Mouse (Mus musculus): ENCODE measurements around the gene Ano6.

The Ano6 gene

DNA sequence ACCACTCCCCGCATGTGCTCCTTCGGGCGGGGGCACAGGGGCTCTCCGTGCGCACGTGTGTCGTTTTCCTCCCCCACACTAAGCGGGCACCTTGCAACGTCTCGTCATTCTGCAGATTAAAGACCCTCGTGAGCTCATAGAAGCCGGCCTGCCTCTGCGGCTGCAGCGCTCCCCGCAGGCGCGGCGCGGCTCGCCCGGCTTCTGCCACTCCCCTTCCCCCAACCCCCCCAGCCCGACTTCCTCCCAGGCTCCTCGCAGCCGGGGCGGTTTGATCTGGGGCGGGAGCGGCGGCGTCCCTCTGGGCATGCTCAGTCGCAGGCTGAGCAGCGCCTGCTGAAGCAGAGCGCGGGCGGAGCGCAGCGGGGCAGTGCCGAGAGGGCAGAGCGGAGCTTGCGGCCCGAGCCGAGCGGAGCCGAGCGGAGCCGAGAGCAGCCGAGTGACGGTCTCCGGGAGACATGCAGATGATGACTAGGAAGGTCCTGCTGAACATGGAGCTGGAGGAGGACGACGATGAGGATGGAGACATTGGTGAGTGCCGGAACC is at the start of gene Ano6:
TSS of gene Ano6 (plus strand) at position 315 of the 543 bp plus-strand sequence.
- peak; percentile 81 to 91 for DNase-seq (ENCODE audit: low spot score in 2 of 2)

GRCm38 (mm10) chr15:95742955-95743354 is 47.7 kb upstream of the Ano6 start:
- DNase-seq (ENCODE audit: low spot score in 2 of 2): no peak

DNA sequence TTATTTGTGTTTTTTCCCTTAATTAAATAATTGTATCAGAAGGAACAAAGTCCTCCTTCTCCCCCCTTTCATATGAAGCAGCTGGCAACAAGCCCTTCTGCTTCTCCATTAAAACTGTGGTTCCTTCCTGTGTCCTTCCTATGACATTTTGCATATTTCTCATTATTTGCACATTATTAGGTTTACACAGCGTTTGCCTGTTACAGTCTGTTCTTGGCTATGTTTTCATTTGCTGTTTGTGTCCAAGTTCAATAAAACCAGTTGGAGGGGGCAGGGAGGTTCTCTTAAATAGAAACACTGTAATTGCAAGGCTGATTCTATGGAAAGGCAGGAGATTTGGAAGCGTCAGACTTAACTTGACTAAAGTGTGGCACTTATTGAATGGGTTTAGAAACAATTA is 46.8 kb upstream of the Ano6 start:
- DNase-seq (ENCODE audit: low spot score in 2 of 2): no peak

DNA sequence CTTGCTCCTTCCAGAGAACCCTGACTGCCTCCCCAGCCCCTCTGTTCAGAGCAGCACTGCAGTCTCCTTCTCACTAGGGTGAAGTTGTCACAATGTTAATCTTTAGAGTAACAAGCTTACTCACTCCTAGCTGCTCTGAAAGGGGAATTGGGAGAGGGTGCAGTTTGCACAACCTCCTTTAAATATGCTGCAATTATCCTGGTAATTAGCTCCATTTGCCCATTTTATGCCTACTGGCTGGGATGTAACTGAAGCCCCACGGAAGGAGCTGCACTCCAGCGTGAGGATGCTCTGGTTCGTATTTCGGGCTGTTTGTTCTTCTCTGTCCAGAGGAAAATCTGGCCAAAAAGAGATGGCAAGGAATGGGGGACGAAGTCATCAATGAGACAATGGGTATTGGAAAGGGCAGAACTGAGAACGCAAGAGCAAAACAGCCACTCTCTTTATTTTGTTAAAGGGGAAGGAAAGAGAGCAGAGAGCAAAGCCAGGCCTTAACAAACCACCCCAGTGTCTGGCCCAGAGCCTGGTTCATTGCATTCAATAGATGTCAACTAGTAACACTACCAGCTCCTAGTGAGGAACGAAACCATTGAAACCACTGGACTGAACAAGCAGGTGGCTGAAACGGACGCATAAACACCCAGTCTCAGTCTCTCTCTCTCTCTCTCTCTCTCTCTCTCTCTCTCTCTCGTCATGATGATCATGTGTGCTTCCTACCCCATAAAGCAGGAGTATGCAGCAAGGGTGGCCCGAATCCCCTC is 45.1 kb upstream of the Ano6 start:
- DNase-seq (ENCODE audit: low spot score in 2 of 2): no peak

- no peak for DNase-seq (ENCODE audit: low spot score in 2 of 2)
Observed at GRCm38 (mm10) chr15:95746513-95746912, 44.1 kb upstream of the Ano6 start.

GRCm38 (mm10) chr15:95746955-95747931 is 43.4 kb upstream of the Ano6 start:
- no peak for DNase-seq (ENCODE audit: low spot score in 2 of 2)

GRCm38 (mm10) chr15:95749216-95749615 is 41.4 kb upstream of the Ano6 start:
- DNase-seq (ENCODE audit: low spot score in 2 of 2): no peak

DNA sequence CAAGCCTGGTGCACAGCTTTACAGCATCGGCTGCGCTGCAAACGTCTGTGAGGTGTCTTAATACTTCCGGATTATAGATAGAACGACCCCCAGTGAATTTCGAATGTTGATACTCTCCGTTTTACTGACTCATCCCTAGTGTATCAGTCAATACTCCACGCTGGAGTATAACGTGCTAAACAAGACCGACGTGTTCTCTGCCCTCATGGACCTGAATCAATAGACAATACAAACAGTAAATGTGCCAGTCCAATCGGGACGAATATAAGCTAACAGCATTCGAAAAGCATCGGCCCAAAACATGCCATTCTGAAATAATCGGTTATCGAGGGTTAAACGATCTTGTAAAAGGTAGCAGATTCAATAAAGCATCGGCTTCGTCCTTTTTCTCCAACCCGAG is 40.6 kb upstream of the Ano6 start:
- DNase-seq (ENCODE audit: low spot score in 2 of 2): no peak

GRCm38 (mm10) chr15:95751832-95752676 is 38.6 kb upstream of the Ano6 start:
- no peak for DNase-seq (ENCODE audit: low spot score in 2 of 2)

GRCm38 (mm10) chr15:95752677-95753019 is 38.0 kb upstream of the Ano6 start:
- no peak for DNase-seq (ENCODE audit: low spot score in 2 of 2)

- no peak for DNase-seq (ENCODE audit: low spot score in 2 of 2)
Observed at GRCm38 (mm10) chr15:95753031-95753430, 37.6 kb upstream of the Ano6 start.

DNA sequence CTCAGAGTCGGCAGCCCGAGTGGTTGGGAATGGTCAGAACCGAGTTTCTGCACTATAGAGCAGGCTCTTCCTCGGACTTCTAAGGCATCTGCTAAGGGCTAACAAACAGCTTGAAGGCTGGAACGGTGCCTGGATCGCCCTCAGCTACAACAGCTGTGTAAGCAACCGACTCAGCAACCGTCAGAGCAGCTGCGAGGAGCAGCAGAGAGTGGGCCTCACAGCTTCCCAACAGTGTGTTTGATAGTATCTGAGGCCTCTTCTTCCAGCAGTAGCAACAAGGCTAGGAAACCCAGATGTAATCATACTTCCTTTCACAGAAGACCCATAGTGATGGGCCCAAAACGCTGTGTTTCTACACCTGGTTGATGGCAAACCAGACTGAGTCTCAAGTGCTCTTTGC is 33.5 kb upstream of the Ano6 start:
- peak in 1 of 2 experiments; percentile 34 for DNase-seq (ENCODE audit: low spot score in 2 of 2)

- no peak for DNase-seq (ENCODE audit: low spot score in 2 of 2)
Observed at GRCm38 (mm10) chr15:95758069-95758468, 32.6 kb upstream of the Ano6 start.

DNA sequence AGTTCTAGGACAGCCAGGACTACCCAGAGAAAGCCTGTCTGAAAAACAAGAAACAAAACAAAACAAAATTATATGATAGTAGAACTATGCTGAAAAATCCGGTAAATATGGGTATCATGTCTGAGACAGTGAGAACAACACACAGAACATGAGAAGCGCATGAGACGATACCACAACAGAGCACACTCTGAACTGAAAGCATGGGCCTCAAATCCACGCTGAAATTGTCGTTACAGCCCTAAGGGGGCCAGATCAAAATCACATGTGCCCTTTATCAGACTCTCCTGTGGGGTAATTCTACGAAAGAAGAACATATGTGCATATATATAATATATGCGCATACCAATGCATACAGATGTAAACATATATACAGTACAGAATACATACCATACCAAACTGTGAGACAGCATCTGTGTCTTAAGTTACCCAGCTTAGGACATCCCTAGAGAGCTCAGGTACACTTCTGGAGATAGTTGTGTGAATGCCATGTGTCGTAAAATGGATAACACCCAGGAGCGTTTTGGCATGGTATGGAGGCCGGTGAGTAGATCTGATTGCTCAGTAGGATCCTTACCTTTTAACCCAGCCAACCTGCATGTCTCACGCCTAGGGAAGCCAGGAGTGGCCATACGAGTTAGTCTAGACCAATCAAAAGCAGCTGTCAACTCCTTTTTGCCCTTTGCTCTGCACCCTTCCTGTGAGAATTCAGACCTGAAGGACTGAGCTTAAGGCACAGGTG is 31.8 kb upstream of the Ano6 start:
- no peak for DNase-seq (ENCODE audit: low spot score in 2 of 2)

DNA sequence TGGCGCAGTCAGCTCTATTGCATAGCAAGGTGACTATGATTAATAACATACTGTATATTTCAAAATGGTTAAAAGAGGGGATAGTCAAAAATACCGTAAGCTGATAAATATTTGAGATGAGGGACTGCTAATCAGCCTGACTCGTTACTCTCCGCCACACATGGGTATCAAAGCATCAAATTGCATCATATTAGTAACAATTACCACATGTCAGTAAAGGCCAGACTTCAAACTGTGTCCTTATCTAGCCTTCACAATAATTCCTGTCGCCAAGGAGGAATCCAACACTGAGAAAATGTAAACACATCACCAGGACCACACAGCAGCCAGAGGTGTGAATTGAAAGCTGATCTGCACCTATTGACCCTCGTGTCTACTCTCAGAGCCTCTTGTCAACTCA is 30.8 kb upstream of the Ano6 start:
- no peak for DNase-seq (ENCODE audit: low spot score in 2 of 2)

DNA sequence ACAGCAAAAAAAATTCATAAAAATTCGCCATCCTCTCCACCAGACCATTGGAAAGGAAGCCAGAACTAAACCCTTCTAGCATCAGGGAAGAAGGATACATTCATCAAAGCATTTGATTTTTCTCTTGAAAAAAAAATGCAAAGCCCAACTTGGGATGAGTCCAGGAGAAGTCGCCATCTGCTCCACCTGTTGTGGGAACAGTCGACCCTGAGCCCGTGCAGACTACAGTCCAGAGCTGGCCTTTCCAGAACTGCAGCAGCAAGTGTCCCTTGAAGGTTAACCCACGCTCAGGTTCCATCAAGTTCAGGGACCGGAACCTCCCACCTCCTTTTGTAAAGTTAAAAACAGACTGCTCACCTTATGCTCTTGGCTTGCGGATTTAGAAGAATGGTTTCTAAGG is 29.2 kb upstream of the Ano6 start:
- no peak for DNase-seq (ENCODE audit: low spot score in 2 of 2)

GRCm38 (mm10) chr15:95762661-95763303 is 27.9 kb upstream of the Ano6 start:
- peak; percentile 64 to 86 for DNase-seq (ENCODE audit: low spot score in 2 of 2)

DNA sequence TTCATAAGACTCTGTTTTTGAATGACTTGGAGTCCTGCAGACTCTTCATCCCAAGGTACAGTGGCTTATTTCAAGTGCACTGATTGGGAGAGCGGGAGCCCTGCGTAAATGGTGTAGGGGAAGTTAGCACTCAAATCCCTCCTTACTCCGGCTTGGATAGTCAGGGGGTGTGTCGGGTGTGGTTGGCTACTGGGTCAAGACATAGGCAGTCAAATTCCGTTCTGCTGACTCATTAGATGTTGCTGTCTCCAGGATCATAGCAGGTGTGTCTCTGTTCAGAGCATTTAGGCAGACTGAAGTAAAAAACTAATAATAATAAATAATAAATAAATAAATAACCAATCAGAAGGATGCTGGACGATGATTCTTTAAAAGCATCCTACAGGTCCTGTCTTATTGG is 27.2 kb upstream of the Ano6 start:
- no peak for DNase-seq (ENCODE audit: low spot score in 2 of 2)

- no peak for DNase-seq (ENCODE audit: low spot score in 2 of 2)
Observed at GRCm38 (mm10) chr15:95765271-95765670, 25.4 kb upstream of the Ano6 start.

DNA sequence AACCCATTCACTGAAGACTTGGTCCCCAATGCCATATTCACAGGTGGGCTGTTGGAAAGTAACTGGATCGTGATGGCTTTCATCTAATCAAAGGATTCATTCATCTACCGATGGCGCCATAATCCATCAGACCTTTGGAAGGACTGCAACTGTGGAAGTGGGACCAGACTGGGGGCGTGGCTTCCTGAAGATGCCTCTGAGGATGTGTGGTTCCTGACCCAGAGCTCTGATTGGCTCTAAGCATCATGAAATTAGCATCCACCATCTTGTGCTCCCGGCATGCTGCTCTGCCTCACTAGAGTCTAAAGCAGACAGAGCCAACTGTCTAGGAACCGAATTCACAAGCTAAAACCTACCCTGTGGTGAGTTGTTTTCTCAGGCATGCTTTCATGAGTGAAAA is 24.7 kb upstream of the Ano6 start:
- no peak for DNase-seq (ENCODE audit: low spot score in 2 of 2)

Data from spleen, postnatal 10 days (tissue).